14 mouse cellular contexts compared by ENCODE assay signal in genomic region chr1:75182160-75182559, GRCm38 (mm10). TPM values are rescaled to one million over a fixed set of nuclear protein-coding genes. Genes with fewer than 3 reads are reported as not detected.
DNase-seq lines count a peak whose midpoint lies in the region; ATAC-seq and TF ChIP-seq lines count a peak whose summit lies in the region.
"Had no signal": no experiment of that assay in that cellular context is flagged by ENCODE, and none has a peak within 500 bp of the region (broad histone marks: within the 10 kb centered on the region; RNA-seq: fewer than 3 reads in every experiment).

No protein-coding gene starts in this region.

- DNase-seq in hindbrain, postnatal 0 days (ENCODE audit: low spot score) = no peak
- DNase-seq in hindbrain, embryonic 10.5 days (ENCODE audit: low spot score) = no peak
- DNase-seq in lung, adult 2 months = no peak
- no peak for DNase-seq in lung, postnatal 4 days
- peak; percentile 19 for DNase-seq in induced T-regulatory cell, adult 2 months (ENCODE audit: low read depth)
- DNase-seq in gastrocnemius, postnatal 14 days = no peak
- DNase-seq: kidney, adult 9 months; lung, postnatal 36 days; right cerebral cortex, adult 18-20 months had no signal

- H3K4me3 ChIP-seq in hindbrain, postnatal 0 days (ENCODE audit: low read length) = no peak overlapping the region
- no peak overlapping the region for H3K4me3 ChIP-seq in hindbrain, embryonic 10.5 days
- no peak overlapping the region for H3K4me3 ChIP-seq in lung, adult 2 months (replicated peaks; ENCODE audit: extremely low read depth, low read depth, low read length)
- H3K4me3 ChIP-seq in E14TG2a.4 (replicated peaks; ENCODE audit: low read length) = no peak overlapping the region
- H3K4me3 ChIP-seq: forebrain, embryonic 10.5 days; hindbrain, embryonic 15.5 days; limb, embryonic 13.5 days; midbrain, embryonic 12.5 days had no signal

- WGBS in hindbrain, postnatal 0 days = 73% methylated on average over 4 of the region's 4 CpGs
- 70% methylated on average over 4 of the region's 4 CpGs for WGBS in hindbrain, embryonic 10.5 days
- WGBS in lung, adult 2 months = 71% methylated on average over 4 of the region's 4 CpGs

- H3K36me3 ChIP-seq in hindbrain, postnatal 0 days (ENCODE audit: insufficient read depth, low read length) = peaks cover 46% of the 10 kb centered on the region; the same call in 1 of the 2 replicates
- H3K36me3 ChIP-seq in hindbrain, embryonic 10.5 days = peaks cover 67% of the 10 kb centered on the region
- peaks cover 64% of the 10 kb centered on the region for H3K36me3 ChIP-seq in E14TG2a.4 (ENCODE audit: insufficient read depth, low read length)

- H3K4me1 ChIP-seq in hindbrain, postnatal 0 days (ENCODE audit: insufficient read depth, low read length) = peaks cover 10% of the 10 kb centered on the region
- peaks cover 34% of the 10 kb centered on the region for H3K4me1 ChIP-seq in hindbrain, embryonic 10.5 days (replicated peaks)
- H3K4me1 ChIP-seq in lung, adult 2 months (ENCODE audit: control insufficient read depth, insufficient read depth, low read length) = peaks cover 6% of the 10 kb centered on the region; the same call in 1 of the 2 replicates
- H3K4me1 ChIP-seq in E14TG2a.4 (replicated peaks; ENCODE audit: low read depth, low read length) = peaks cover 59% of the 10 kb centered on the region

- H3K9ac ChIP-seq in hindbrain, postnatal 0 days (replicated peaks; ENCODE audit: low read length) = no peak overlapping the region
- H3K9ac ChIP-seq: hindbrain, embryonic 15.5 days; limb, embryonic 13.5 days; midbrain, embryonic 12.5 days had no signal

- H3K4me2 ChIP-seq in hindbrain, postnatal 0 days (ENCODE audit: low read depth, low read length) = no peak overlapping the region
- H3K4me2 ChIP-seq: hindbrain, embryonic 15.5 days; limb, embryonic 13.5 days; midbrain, embryonic 12.5 days had no signal

- intact Hi-C loops in gastrocnemius, postnatal 14 days (cut with DNase I; ENCODE audit: low total_unique reads) = no loop called here

- ATAC-seq in hindbrain, postnatal 0 days = no peak

- no peaks in the 10 kb centered on the region for H3K9me3 ChIP-seq in hindbrain, postnatal 0 days (ENCODE audit: low read length)
- no peaks in the 10 kb centered on the region for H3K9me3 ChIP-seq in hindbrain, embryonic 10.5 days
- no peaks in the 10 kb centered on the region for H3K9me3 ChIP-seq in E14TG2a.4 (ENCODE audit: low read length)
- H3K9me3 ChIP-seq: forebrain, embryonic 10.5 days; hindbrain, embryonic 15.5 days; limb, embryonic 13.5 days; midbrain, embryonic 12.5 days had no signal

- H3K27me3 ChIP-seq in hindbrain, postnatal 0 days (ENCODE audit: insufficient read depth, low read length) = no peaks in the 10 kb centered on the region
- no peaks in the 10 kb centered on the region for H3K27me3 ChIP-seq in hindbrain, embryonic 10.5 days (ENCODE audit: insufficient read depth, poor library complexity, severe bottlenecking)
- H3K27me3 ChIP-seq in E14TG2a.4 (ENCODE audit: insufficient read depth, low read length) = no peaks in the 10 kb centered on the region
- H3K27me3 ChIP-seq: hindbrain, embryonic 15.5 days; limb, embryonic 13.5 days; midbrain, embryonic 12.5 days had no signal

- TF ChIP-seq CTCF in hindbrain, postnatal 0 days (IDR thresholded peaks at IDR 0.05; ENCODE audit: low read depth) = 0 out of 2 replicates have a peak, but pooled peaks have one; percentile 37
- 0 out of 2 replicates have a peak, but pooled peaks have one; percentile 8 for TF ChIP-seq CTCF in lung, adult 2 months (IDR thresholded peaks at IDR 0.05; ENCODE audit: insufficient read depth, low read length)
- peak; percentile 27; the same call in 1 of the 2 replicates for TF ChIP-seq CTCF in E14TG2a.4 (conservative IDR thresholded peaks at IDR 0.05; ENCODE audit: low read length)

- TF ChIP-seq POLR2A in lung, adult 2 months (IDR thresholded peaks at IDR 0.05; ENCODE audit: borderline replicate concordance, extremely low read depth, low read depth, low read length) = no peak

- H3K27ac ChIP-seq in hindbrain, postnatal 0 days = no peak overlapping the region
- no peak overlapping the region for H3K27ac ChIP-seq in hindbrain, embryonic 10.5 days
- H3K27ac ChIP-seq: forebrain, embryonic 10.5 days; hindbrain, embryonic 15.5 days; limb, embryonic 13.5 days; midbrain, embryonic 12.5 days had no signal

RNA-seq across cellular contexts. Expression of gene Abcb6, which starts 2.0 kb away (rescaled TPM):
- total RNA-seq in hindbrain, postnatal 0 days (2014; rRNA removed) = 51.5 and 52.0 TPM in 2 replicates
- polyA plus RNA-seq in hindbrain, postnatal 0 days (2015; fragmentation: Nextera tagmentation; extraction: Ambion mirVana) = 40.4 and 45.9 TPM in 2 replicates
- 32.6 and 35.7 TPM in 2 replicates for polyA plus RNA-seq in hindbrain, embryonic 10.5 days (2016; fragmentation: Nextera tagmentation; extraction: Ambion mirVana)
- 14.6 and 18.7 TPM in 2 replicates for polyA plus RNA-seq in lung, adult 2 months (2012; rRNA removed)
- 10 to 100 TPM; 25.2 to 26.4 TPM for total RNA-seq in gastrocnemius, postnatal 14 days (2021)

RNA-seq across cellular contexts. Expression of gene Ankzf1, which starts 9.8 kb away (rescaled TPM):
- total RNA-seq in hindbrain, postnatal 0 days (2014; rRNA removed) = 17.9 and 30.2 TPM in 2 replicates
- 14.1 and 17.0 TPM in 2 replicates for polyA plus RNA-seq in hindbrain, postnatal 0 days (2015; fragmentation: Nextera tagmentation; extraction: Ambion mirVana)
- 21.6 and 23.8 TPM in 2 replicates for polyA plus RNA-seq in hindbrain, embryonic 10.5 days (2016; fragmentation: Nextera tagmentation; extraction: Ambion mirVana)
- polyA plus RNA-seq in lung, adult 2 months (2012; rRNA removed) = 15.4 and 20.0 TPM in 2 replicates
- 1 to 10 TPM; 4.0 to 5.7 TPM for total RNA-seq in gastrocnemius, postnatal 14 days (2021)

RNA-seq across cellular contexts. Expression of gene Atg9a, which starts 9.8 kb away (rescaled TPM):
- 132 and 155 TPM in 2 replicates for total RNA-seq in hindbrain, postnatal 0 days (2014; rRNA removed)
- 60.3 and 62.8 TPM in 2 replicates for polyA plus RNA-seq in hindbrain, postnatal 0 days (2015; fragmentation: Nextera tagmentation; extraction: Ambion mirVana)
- polyA plus RNA-seq in hindbrain, embryonic 10.5 days (2016; fragmentation: Nextera tagmentation; extraction: Ambion mirVana) = 23.1 and 32.1 TPM in 2 replicates
- polyA plus RNA-seq in lung, adult 2 months (2012; rRNA removed) = 65.7 and 73.3 TPM in 2 replicates
- 10 to 100 TPM; 58.2 to 61.7 TPM for total RNA-seq in gastrocnemius, postnatal 14 days (2021)

RNA-seq across cellular contexts. Expression of gene Zfand2b, which starts 13.7 kb away (rescaled TPM):
- 35.9 and 49.5 TPM in 2 replicates for total RNA-seq in hindbrain, postnatal 0 days (2014; rRNA removed)
- polyA plus RNA-seq in hindbrain, postnatal 0 days (2015; fragmentation: Nextera tagmentation; extraction: Ambion mirVana) = 45.0 and 47.3 TPM in 2 replicates
- 38.0 and 43.8 TPM in 2 replicates for polyA plus RNA-seq in hindbrain, embryonic 10.5 days (2016; fragmentation: Nextera tagmentation; extraction: Ambion mirVana)
- polyA plus RNA-seq in lung, adult 2 months (2012; rRNA removed) = 59.4 and 68.0 TPM in 2 replicates
- 10 to 100 TPM; 14.9 to 17.0 TPM for total RNA-seq in gastrocnemius, postnatal 14 days (2021)

RNA-seq across cellular contexts. Expression of gene Glb1l, which starts 28.5 kb away (rescaled TPM):
- 14.8 and 15.3 TPM in 2 replicates for total RNA-seq in hindbrain, postnatal 0 days (2014; rRNA removed)
- 15.5 TPM in 2 replicates for polyA plus RNA-seq in hindbrain, postnatal 0 days (2015; fragmentation: Nextera tagmentation; extraction: Ambion mirVana)
- 14.5 and 19.9 TPM in 2 replicates for polyA plus RNA-seq in hindbrain, embryonic 10.5 days (2016; fragmentation: Nextera tagmentation; extraction: Ambion mirVana)
- polyA plus RNA-seq in lung, adult 2 months (2012; rRNA removed) = 8.8 and 15.4 TPM in 2 replicates
- 1 to 10 TPM; 4.5 to 4.8 TPM for total RNA-seq in gastrocnemius, postnatal 14 days (2021)
